In the genomic region with DNA sequence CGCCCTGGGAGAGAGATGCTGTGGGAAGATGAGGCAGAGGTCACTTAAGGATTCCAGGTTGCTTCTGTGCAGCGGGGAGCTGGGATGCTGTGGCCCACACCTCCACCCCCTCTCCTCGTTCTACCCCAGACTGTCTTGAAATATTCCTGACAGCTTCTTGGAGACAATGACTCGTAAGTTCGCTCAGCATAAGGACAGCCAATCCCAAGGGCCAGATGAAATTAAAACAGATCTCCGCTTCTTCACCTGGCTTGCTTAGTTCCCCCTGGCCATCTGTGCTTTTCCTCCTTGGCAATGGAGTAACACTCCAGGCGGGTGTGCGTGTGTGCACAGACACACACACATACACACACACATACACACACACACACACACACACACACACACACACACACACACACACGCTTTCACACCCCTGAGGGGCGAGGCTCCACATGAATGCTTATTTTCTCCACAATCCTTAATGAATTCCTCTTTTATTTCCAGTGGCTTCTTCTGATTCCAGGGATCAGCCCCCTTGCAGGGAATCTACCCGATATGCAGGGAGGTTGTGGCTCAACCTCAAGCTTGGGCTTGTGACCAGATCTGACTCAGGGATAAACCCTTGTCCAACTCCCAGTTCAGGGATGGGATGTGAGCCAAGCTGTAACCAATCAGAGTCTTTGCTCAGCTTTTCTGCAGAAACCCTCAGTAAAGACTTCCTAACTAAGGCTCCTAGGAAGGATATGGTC, we compare ENCODE assay signal across 9 mouse cellular contexts. TPM values are rescaled to one million over a fixed set of nuclear protein-coding genes. Genes with fewer than 3 reads are reported as not detected.
DNase-seq lines count a peak whose midpoint lies in the region; ATAC-seq lines count a peak whose summit lies in the region.
"Had no signal": no experiment of that assay in that cellular context is flagged by ENCODE, and none has a peak within 500 bp of the region (broad histone marks: within the 10 kb centered on the region; RNA-seq: fewer than 3 reads in every experiment).

No protein-coding gene starts in this region.

- H3K4me1 ChIP-seq in midbrain, embryonic 11.5 days (ENCODE audit: control insufficient read depth, insufficient read depth, low read length): no peaks in the 10 kb centered on the region
- H3K4me1 ChIP-seq in midbrain, embryonic 13.5 days (replicated peaks): peaks cover 36% of the 10 kb centered on the region

- H3K9ac ChIP-seq in midbrain, embryonic 11.5 days (ENCODE audit: low read length): no peak overlapping the region
- no peak overlapping the region for H3K9ac ChIP-seq in midbrain, embryonic 13.5 days (replicated peaks)
- H3K9ac ChIP-seq: hindbrain, embryonic 13.5 days had no signal

- peak; percentile 71 for DNase-seq in adrenal gland, adult 2 months
- no peak for DNase-seq in adrenal gland, adult 18-20 months (ENCODE audit: low spot score in 2 of 2)
- peak; percentile 66 for DNase-seq in midbrain, embryonic 11.5 days (ENCODE audit: low spot score, missing footprints)
- DNase-seq in frontal cortex, postnatal 14 days (ENCODE audit: low spot score in 2 of 2): peak; percentile 42 to 62
- DNase-seq in right cerebral cortex, postnatal 14 days: peak; percentile 31
- DNase-seq in layer of hippocampus, adult 18-20 months (ENCODE audit: low spot score in 2 of 2): no peak
- no peak for DNase-seq in kidney, adult 18-20 months

- H3K4me2 ChIP-seq in midbrain, embryonic 11.5 days: no peak overlapping the region
- no peak overlapping the region for H3K4me2 ChIP-seq in midbrain, embryonic 13.5 days (replicated peaks)
- H3K4me2 ChIP-seq: hindbrain, embryonic 13.5 days had no signal

- no peak for ATAC-seq in midbrain, embryonic 11.5 days (ENCODE audit: low FRiP score)
- ATAC-seq in midbrain, embryonic 13.5 days: no peak

- H3K27ac ChIP-seq in midbrain, embryonic 11.5 days (ENCODE audit: low read depth, low read length): no peak overlapping the region
- H3K27ac ChIP-seq in midbrain, embryonic 13.5 days: no peak overlapping the region
- H3K27ac ChIP-seq: hindbrain, embryonic 13.5 days had no signal

- WGBS in midbrain, embryonic 11.5 days: 79% methylated on average over 11 of the region's 11 CpGs
- 68% methylated on average over 11 of the region's 11 CpGs for WGBS in midbrain, embryonic 13.5 days

- no peaks in the 10 kb centered on the region for H3K36me3 ChIP-seq in midbrain, embryonic 11.5 days (ENCODE audit: control insufficient read depth, insufficient read depth, low read length)
- H3K36me3 ChIP-seq in midbrain, embryonic 13.5 days: no peaks in the 10 kb centered on the region
- H3K36me3 ChIP-seq: hindbrain, embryonic 13.5 days had no signal

- H3K27me3 ChIP-seq in midbrain, embryonic 11.5 days (ENCODE audit: control insufficient read depth, insufficient read depth, low read length): no peaks in the 10 kb centered on the region
- H3K27me3 ChIP-seq in midbrain, embryonic 13.5 days: no peaks in the 10 kb centered on the region
- H3K27me3 ChIP-seq: hindbrain, embryonic 13.5 days had no signal

- H3K9me3 ChIP-seq in midbrain, embryonic 11.5 days (ENCODE audit: control insufficient read depth, low read length): no peaks in the 10 kb centered on the region
- no peaks in the 10 kb centered on the region for H3K9me3 ChIP-seq in midbrain, embryonic 13.5 days
- H3K9me3 ChIP-seq: hindbrain, embryonic 13.5 days had no signal

- H3K4me3 ChIP-seq in midbrain, embryonic 11.5 days (ENCODE audit: low read depth, low read length): no peak overlapping the region
- no peak overlapping the region for H3K4me3 ChIP-seq in midbrain, embryonic 13.5 days (replicated peaks)
- H3K4me3 ChIP-seq: hindbrain, embryonic 13.5 days had no signal

RNA-seq across cellular contexts. Expression of gene Cd276, which starts 8.4 kb away (rescaled TPM):
- 10 to 100 TPM; 11.0 to 12.3 TPM for total RNA-seq in adrenal gland, adult 2 months (2021)
- polyA plus RNA-seq in adrenal gland, adult 2 months (2012; rRNA removed): 7.2 and 9.5 TPM in 2 replicates
- 1 to 10 TPM; 7.0 to 8.1 TPM for total RNA-seq in adrenal gland, adult 18-20 months (2021)
- 22.5 and 23.8 TPM in 2 replicates for polyA plus RNA-seq in midbrain, embryonic 11.5 days (2014; fragmentation: Nextera tagmentation; extraction: Ambion mirVana)
- polyA plus RNA-seq in midbrain, embryonic 13.5 days (2015; fragmentation: Nextera tagmentation; extraction: Ambion mirVana): 31.3 and 33.9 TPM in 2 replicates
- total RNA-seq in layer of hippocampus, adult 18-20 months (2021): 1 to 10 TPM; 5.8 to 6.0 TPM

RNA-seq across cellular contexts. Expression of gene Nptn, which starts 35.2 kb away (rescaled TPM):
- total RNA-seq in adrenal gland, adult 2 months (2021): 100 to 1,000 TPM; 200 to 247 TPM
- polyA plus RNA-seq in adrenal gland, adult 2 months (2012; rRNA removed): 204 and 227 TPM in 2 replicates
- 100 to 1,000 TPM; 154 to 157 TPM for total RNA-seq in adrenal gland, adult 18-20 months (2021)
- 60.7 and 66.1 TPM in 2 replicates for polyA plus RNA-seq in midbrain, embryonic 11.5 days (2014; fragmentation: Nextera tagmentation; extraction: Ambion mirVana)
- 99.1 and 110 TPM in 2 replicates for polyA plus RNA-seq in midbrain, embryonic 13.5 days (2015; fragmentation: Nextera tagmentation; extraction: Ambion mirVana)
- total RNA-seq in layer of hippocampus, adult 18-20 months (2021): 100 to 1,000 TPM; 848 to 884 TPM

RNA-seq across cellular contexts. Expression of gene Insyn1, which starts 58.4 kb away (rescaled TPM):
- total RNA-seq in adrenal gland, adult 2 months (2021): 10 to 100 TPM in 1 of 2 experiments, 1 to 10 TPM in 1; 8.2 to 11.9 TPM
- polyA plus RNA-seq in adrenal gland, adult 2 months (2012; rRNA removed): 9.2 and 12.7 TPM in 2 replicates
- total RNA-seq in adrenal gland, adult 18-20 months (2021): 10 to 100 TPM; 10.6 to 12.0 TPM
- 1.4 and 1.8 TPM in 2 replicates for polyA plus RNA-seq in midbrain, embryonic 11.5 days (2014; fragmentation: Nextera tagmentation; extraction: Ambion mirVana)
- 2.9 and 5.2 TPM in 2 replicates for polyA plus RNA-seq in midbrain, embryonic 13.5 days (2015; fragmentation: Nextera tagmentation; extraction: Ambion mirVana)
- 100 to 1,000 TPM; 255 to 268 TPM for total RNA-seq in layer of hippocampus, adult 18-20 months (2021)

Comparison
In these comparisons a context has a peak if more than half of its experiments do, and no peak if none do; other contexts are left out.
1. DNase-seq: peak in adrenal gland, adult 2 months (single experiment), midbrain, embryonic 11.5 days (single experiment), frontal cortex, postnatal 14 days (2 of 2) and right cerebral cortex, postnatal 14 days (single experiment); none in adrenal gland, adult 18-20 months (0 of 2), layer of hippocampus, adult 18-20 months (0 of 2) and kidney, adult 18-20 months (single experiment).
2. RNA of gene Insyn1, which starts 58.4 kb away (total RNA-seq): 255 to 268 TPM in layer of hippocampus, adult 18-20 months; 10.6 to 12.0 TPM in adrenal gland, adult 18-20 months and 8.2 to 11.9 TPM in adrenal gland, adult 2 months; every median in the first group is over 10 times any median in the second.